Mouse (Mus musculus) CD4-positive, CD25-positive, alpha-beta regulatory T cell, adult 4 months (primary cell): Measurements from ENCODE around the gene 6030445D17Rik. TPM values are rescaled to one million over a fixed set of nuclear protein-coding genes. Genes with fewer than 3 reads are reported as not detected.

Source experiments
- ATAC-seq: one replicate; pipeline ENCODE4 v1.8.0; 2017
- polyA plus RNA-seq, 2 experiments: library from polyadenylated mRNA; unstranded; fragments of 100-300 nt; shearing (Covaris generic); gene quantifications; one replicate each; pipeline ENCODE4 v1.2.1; 2017

6030445D17Rik gene
- polyA plus RNA-seq = not detected

- peak; percentile 81 for ATAC-seq
Measured at GRCm38 (mm10) chr4:136462086-136462838, at the start of gene 6030445D17Rik. Gene 6030445D17Rik, plus strand, starts transcription at chr4:136462250.

- no peak for ATAC-seq
Measured at GRCm38 (mm10) chr4:136415477-136415876, 46.6 kb upstream of the 6030445D17Rik start.

- ATAC-seq = no peak
Measured at GRCm38 (mm10) chr4:136418962-136419361, 43.1 kb upstream of the 6030445D17Rik start.

GRCm38 (mm10) chr4:136419386-136419785 is 42.7 kb upstream of the 6030445D17Rik start:
- ATAC-seq = no peak

GRCm38 (mm10) chr4:136423224-136423623 is 38.8 kb upstream of the 6030445D17Rik start, which contains the start of gene Htr1d:
Gene Htr1d, plus strand, starts transcription at chr4:136423524.
- ATAC-seq = no peak

- no peak for ATAC-seq
Measured at GRCm38 (mm10) chr4:136424120-136424999, 37.7 kb upstream of the 6030445D17Rik start.

- ATAC-seq = no peak
Measured at GRCm38 (mm10) chr4:136425000-136425288, 37.1 kb upstream of the 6030445D17Rik start.

GRCm38 (mm10) chr4:136430609-136431375 is 31.3 kb upstream of the 6030445D17Rik start:
- no peak for ATAC-seq

- ATAC-seq = no peak
Measured at GRCm38 (mm10) chr4:136431376-136431693, 30.7 kb upstream of the 6030445D17Rik start.

- no peak for ATAC-seq
Measured at GRCm38 (mm10) chr4:136434029-136434428, 28.0 kb upstream of the 6030445D17Rik start.

GRCm38 (mm10) chr4:136439106-136439505 is 22.9 kb upstream of the 6030445D17Rik start:
- ATAC-seq = no peak

- no peak for ATAC-seq
Measured at GRCm38 (mm10) chr4:136441354-136442043, 20.6 kb upstream of the 6030445D17Rik start.

- ATAC-seq = no peak
Measured at GRCm38 (mm10) chr4:136444561-136444960, 17.5 kb upstream of the 6030445D17Rik start.

GRCm38 (mm10) chr4:136449795-136450194 is 12.3 kb upstream of the 6030445D17Rik start:
- ATAC-seq = no peak

- no peak for ATAC-seq
Measured at GRCm38 (mm10) chr4:136450271-136450670, 11.8 kb upstream of the 6030445D17Rik start.

GRCm38 (mm10) chr4:136451564-136451963 is 10.5 kb upstream of the 6030445D17Rik start:
- ATAC-seq = no peak

GRCm38 (mm10) chr4:136452286-136452685 is 9.8 kb upstream of the 6030445D17Rik start:
- ATAC-seq = no peak

- ATAC-seq = no peak
Measured at GRCm38 (mm10) chr4:136452792-136453191, 9.3 kb upstream of the 6030445D17Rik start.

GRCm38 (mm10) chr4:136454850-136455260 is 7.2 kb upstream of the 6030445D17Rik start:
- ATAC-seq = peak; percentile 47

GRCm38 (mm10) chr4:136456516-136457218 is 5.4 kb upstream of the 6030445D17Rik start:
- no peak for ATAC-seq

- no peak for ATAC-seq
Measured at GRCm38 (mm10) chr4:136458276-136458675, 3.8 kb upstream of the 6030445D17Rik start.

GRCm38 (mm10) chr4:136459210-136459609 is 2.8 kb upstream of the 6030445D17Rik start:
- ATAC-seq = no peak
